Mouse (Mus musculus) gonadal fat pad, adult 2 months (tissue): ENCODE measurements around the gene Tmem184b. TPM values are rescaled to one million over a fixed set of nuclear protein-coding genes. Genes with fewer than 3 reads are reported as not detected.

Experiments used
- DNase-seq: peaks from one replicate; pipeline ENCODE4 v3.0.0-alpha.2; 2012; ENCODE audit warnings: low read depth
- polyA plus RNA-seq: library from polyadenylated mRNA; depleted of rRNA; stranded (reverse); fragments of >200 nt; gene quantifications from 2 replicates; pipeline ENCODE4 v1.2.3, GENCODE M21; 2012

Gene Tmem184b
- polyA plus RNA-seq, 1 experiment, result 76.1 TPM

- DNase-seq, result no peak
Measured at GRCm38 (mm10) chr15:79399231-79400052, 3.9 kb downstream of the Tmem184b start.

GRCm38 (mm10) chr15:79396736-79397135 is 6.6 kb downstream of the Tmem184b start:
- no peak for DNase-seq

GRCm38 (mm10) chr15:79395281-79395680 is 8.1 kb downstream of the Tmem184b start:
- DNase-seq, result no peak

- no peak for DNase-seq
Measured at GRCm38 (mm10) chr15:79394842-79395241, 8.5 kb downstream of the Tmem184b start.

- no peak for DNase-seq
Measured at GRCm38 (mm10) chr15:79393101-79393500, 10.3 kb downstream of the Tmem184b start.

- DNase-seq, result no peak
Measured at GRCm38 (mm10) chr15:79392527-79392926, 10.8 kb downstream of the Tmem184b start.

GRCm38 (mm10) chr15:79391447-79392093 is 11.8 kb downstream of the Tmem184b start:
- DNase-seq, result no peak

- no peak for DNase-seq
Measured at GRCm38 (mm10) chr15:79390434-79390833, 12.9 kb downstream of the Tmem184b start.

GRCm38 (mm10) chr15:79388171-79388570 is 15.2 kb downstream of the Tmem184b start:
- no peak for DNase-seq

GRCm38 (mm10) chr15:79387611-79388010 is 15.8 kb downstream of the Tmem184b start:
- DNase-seq, result no peak

GRCm38 (mm10) chr15:79387081-79387480 is 16.3 kb downstream of the Tmem184b start:
- DNase-seq, result no peak

- DNase-seq, result no peak
Measured at GRCm38 (mm10) chr15:79381644-79382043, 21.7 kb downstream of the Tmem184b start.

- no peak for DNase-seq
Measured at GRCm38 (mm10) chr15:79380468-79381444, 22.6 kb downstream of the Tmem184b start.

GRCm38 (mm10) chr15:79379658-79380057 is 23.7 kb downstream of the Tmem184b start:
- no peak for DNase-seq

GRCm38 (mm10) chr15:79378608-79379007 is 24.8 kb downstream of the Tmem184b start:
- no peak for DNase-seq

GRCm38 (mm10) chr15:79377681-79378080 is 25.7 kb downstream of the Tmem184b start:
- no peak for DNase-seq

GRCm38 (mm10) chr15:79374760-79375159 is 28.6 kb downstream of the Tmem184b start:
- DNase-seq, result no peak

- no peak for DNase-seq
Measured at GRCm38 (mm10) chr15:79370281-79370843, 33.0 kb downstream of the Tmem184b start.

GRCm38 (mm10) chr15:79369452-79370280 is 33.7 kb downstream of the Tmem184b start:
- no peak for DNase-seq

GRCm38 (mm10) chr15:79368861-79369440 is 34.4 kb downstream of the Tmem184b start:
- no peak for DNase-seq
